Mouse (Mus musculus) adrenal gland, adult 10 weeks (tissue): ENCODE measurements around the gene Arhgap11a. TPM values are rescaled to one million over a fixed set of nuclear protein-coding genes. Genes with fewer than 3 reads are reported as not detected.

ENCODE experiments used
- polyA plus RNA-seq: library from polyadenylated mRNA; stranded (reverse); fragments of 350-450 nt; fragmentation: Illumina TruSeq; extraction: RNeasy Lipid Tissue Mini Kit (QIAGEN cat#74804); gene quantifications from one replicate; pipeline ENCODE4 v1.2.3, GENCODE M21; 2014; ENCODE audit warnings: low read depth, low replicate concordance

Gene Arhgap11a
- polyA plus RNA-seq: 6.4 TPM

DNA sequence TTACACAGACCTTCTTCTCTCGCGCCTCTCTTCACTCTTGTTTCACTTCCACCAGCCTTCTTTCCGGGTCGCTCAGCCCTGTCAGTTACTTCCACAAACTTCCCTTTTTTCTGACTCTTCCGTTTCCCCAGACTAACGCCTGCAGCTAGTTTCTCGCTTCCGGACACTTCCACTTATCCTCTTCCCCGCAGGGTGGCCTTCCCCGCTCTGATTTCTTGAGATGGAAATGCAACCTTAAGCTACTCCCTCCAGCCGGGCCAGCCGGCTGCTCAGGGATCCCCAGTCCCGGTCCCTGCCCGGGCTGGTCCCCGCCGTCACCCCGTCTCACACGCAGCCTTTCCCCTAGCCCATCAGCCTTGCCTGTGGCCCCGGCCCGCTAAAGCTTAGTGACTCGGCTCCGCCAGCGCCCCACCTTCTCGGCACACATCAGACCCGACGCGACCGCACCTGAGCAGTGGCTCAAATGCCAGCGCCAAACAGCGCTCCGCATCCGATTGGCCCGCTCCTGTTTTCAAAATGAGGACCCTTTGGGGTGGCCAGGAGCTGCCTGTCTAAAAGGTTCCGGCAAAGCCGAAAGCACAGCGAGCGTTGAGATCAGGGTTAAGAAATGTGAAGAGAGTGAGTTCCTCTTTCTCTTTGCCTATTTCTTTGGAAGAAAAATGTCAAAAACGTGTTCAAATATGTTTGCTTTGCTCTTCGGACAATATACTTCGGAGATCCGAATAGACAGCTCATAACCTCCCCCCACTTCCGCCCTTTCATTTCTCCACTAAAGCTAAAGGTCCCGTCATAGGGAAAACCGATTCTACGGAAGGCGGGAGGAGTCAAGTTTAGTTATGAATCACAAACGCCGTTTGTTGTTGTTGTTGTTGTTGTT is at the start of gene Arhgap11a:
Gene Arhgap11a, minus strand, starts transcription at position 417 of the 877 bp plus-strand sequence.

DNA sequence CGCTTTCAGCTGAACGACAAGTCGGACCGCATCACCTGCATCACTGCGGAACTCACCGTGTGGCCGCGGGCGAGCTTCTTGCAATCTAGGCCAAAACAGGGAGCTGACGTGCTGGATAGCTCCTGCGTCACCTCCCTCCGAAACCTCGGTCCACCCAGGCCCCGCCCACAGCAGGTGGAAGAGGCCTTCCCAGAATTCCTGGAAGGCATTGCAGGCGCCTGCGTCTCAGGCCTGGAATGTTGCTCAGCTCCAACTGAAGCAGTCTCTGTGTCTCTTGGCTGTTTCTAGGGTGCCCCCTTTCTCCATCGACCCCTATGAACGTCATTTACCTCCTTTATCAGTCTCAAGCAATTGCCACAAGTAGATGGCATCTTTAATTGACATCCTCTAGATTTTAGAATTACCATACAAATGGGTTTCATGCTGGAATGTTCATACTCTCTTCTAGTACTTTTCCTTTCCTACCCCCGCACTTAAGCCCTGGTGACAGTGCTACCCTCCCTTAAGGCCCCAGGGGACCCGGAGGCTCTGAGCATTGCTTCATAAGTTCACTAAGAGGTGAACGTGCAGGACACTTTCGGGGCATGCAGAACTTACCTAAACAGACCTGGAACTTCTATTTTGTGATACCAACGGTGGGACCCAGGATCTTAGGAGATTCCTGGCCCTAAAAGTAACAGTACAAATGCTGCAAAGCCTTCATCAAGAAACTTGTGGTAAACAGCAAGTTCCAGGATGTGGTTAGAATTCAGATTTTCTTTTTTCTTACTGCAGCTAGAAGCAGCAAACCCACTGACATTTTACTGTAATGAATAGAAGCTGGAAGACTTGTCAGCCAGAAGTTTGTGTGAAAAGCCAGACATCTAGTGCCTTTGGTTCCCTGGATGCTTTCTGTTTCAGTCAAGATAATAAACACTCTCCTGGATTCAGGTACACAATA is 19.2 kb downstream of the Arhgap11a start, which contains the start of gene Scg5:
Gene Scg5, minus strand, starts transcription at position 179 of the 940 bp plus-strand sequence.

Other genes with a start within 250 kb of the Arhgap11a start
- gene Grem1, start 90.0 kb downstream of the Arhgap11a start, polyA plus RNA-seq: 0.35 TPM
- gene Scg5, start 19.5 kb downstream of the Arhgap11a start, polyA plus RNA-seq: 91.6 TPM
- gene Gjd2, start 165.0 kb upstream of the Arhgap11a start, polyA plus RNA-seq: 8.5 TPM
- gene Actc1, start 204.9 kb upstream of the Arhgap11a start, polyA plus RNA-seq: not detected